ENCODE assay signal across 10 mouse cellular contexts in genomic region chr10:121129000-121129925, GRCm38 (mm10).
DNase-seq lines count a peak whose midpoint lies in the region; ATAC-seq and TF ChIP-seq lines count a peak whose summit lies in the region.
"Had no signal": no experiment of that assay in that cellular context is flagged by ENCODE, and none has a peak within 500 bp of the region (broad histone marks: within the 10 kb centered on the region; RNA-seq: fewer than 3 reads in every experiment).

No protein-coding gene starts in this region.

- H3K4me1 ChIP-seq in forebrain, embryonic 14.5 days (ENCODE audit: control insufficient read depth, insufficient read depth, low read length), result no peaks in the 10 kb centered on the region
- no peaks in the 10 kb centered on the region for H3K4me1 ChIP-seq in forebrain, embryonic 11.5 days (replicated peaks; ENCODE audit: control insufficient read depth, insufficient read depth, low read length)
- no peaks in the 10 kb centered on the region for H3K4me1 ChIP-seq in midbrain, postnatal 0 days (ENCODE audit: insufficient read depth, low read length)
- H3K4me1 ChIP-seq in midbrain, embryonic 15.5 days, result 0 out of 2 replicates have a peak, but pooled peaks cover 3% of the 10 kb centered on the region
- H3K4me1 ChIP-seq in heart, embryonic 15.5 days (replicated peaks), result 0 out of 2 replicates have a peak, but pooled peaks cover 3% of the 10 kb centered on the region
- H3K4me1 ChIP-seq: liver, embryonic 13.5 days had no signal

- H3K4me3 ChIP-seq in forebrain, embryonic 14.5 days (ENCODE audit: low read depth, low read length), result no peak overlapping the region
- no peak overlapping the region for H3K4me3 ChIP-seq in forebrain, embryonic 11.5 days (ENCODE audit: low read depth, low read length)
- no peak overlapping the region for H3K4me3 ChIP-seq in midbrain, postnatal 0 days (ENCODE audit: low read depth, low read length)
- no peak overlapping the region for H3K4me3 ChIP-seq in midbrain, embryonic 15.5 days
- H3K4me3 ChIP-seq in heart, embryonic 15.5 days, result no peak overlapping the region
- H3K4me3 ChIP-seq: liver, embryonic 13.5 days had no signal

- no peaks in the 10 kb centered on the region for H3K9me3 ChIP-seq in forebrain, embryonic 14.5 days (replicated peaks; ENCODE audit: control insufficient read depth, low read length)
- no peaks in the 10 kb centered on the region for H3K9me3 ChIP-seq in forebrain, embryonic 11.5 days (ENCODE audit: control insufficient read depth, low read length)
- no peaks in the 10 kb centered on the region for H3K9me3 ChIP-seq in midbrain, postnatal 0 days (ENCODE audit: low read length)
- H3K9me3 ChIP-seq in midbrain, embryonic 15.5 days, result no peaks in the 10 kb centered on the region
- H3K9me3 ChIP-seq in heart, embryonic 15.5 days (replicated peaks), result no peaks in the 10 kb centered on the region
- H3K9me3 ChIP-seq: liver, embryonic 13.5 days had no signal

- no peak overlapping the region for H3K27ac ChIP-seq in forebrain, embryonic 14.5 days (ENCODE audit: low read depth, low read length)
- no peak overlapping the region for H3K27ac ChIP-seq in forebrain, embryonic 11.5 days (ENCODE audit: low read depth, low read length)
- H3K27ac ChIP-seq in midbrain, postnatal 0 days (ENCODE audit: low read depth, low read length), result no peak overlapping the region
- no peak overlapping the region for H3K27ac ChIP-seq in midbrain, embryonic 15.5 days
- no peak overlapping the region for H3K27ac ChIP-seq in heart, embryonic 15.5 days
- H3K27ac ChIP-seq: liver, embryonic 13.5 days; stomach, postnatal 0 days had no signal

- no peak overlapping the region for H3K9ac ChIP-seq in forebrain, embryonic 14.5 days (ENCODE audit: low read length)
- H3K9ac ChIP-seq in forebrain, embryonic 11.5 days (ENCODE audit: low read length), result no peak overlapping the region
- H3K9ac ChIP-seq in midbrain, postnatal 0 days (replicated peaks; ENCODE audit: low read length, poor library complexity, severe bottlenecking), result no peak overlapping the region
- no peak overlapping the region for H3K9ac ChIP-seq in midbrain, embryonic 15.5 days
- no peak overlapping the region for H3K9ac ChIP-seq in heart, embryonic 15.5 days
- H3K9ac ChIP-seq: liver, embryonic 13.5 days had no signal

- no peak for ATAC-seq in forebrain, embryonic 14.5 days
- no peak for ATAC-seq in forebrain, embryonic 11.5 days (replicated peaks; ENCODE audit: low FRiP score)
- ATAC-seq in midbrain, postnatal 0 days (ENCODE audit: low FRiP score), result no peak
- no peak for ATAC-seq in midbrain, embryonic 15.5 days (replicated peaks)
- no peak for ATAC-seq in heart, embryonic 15.5 days (replicated peaks; ENCODE audit: insufficient number of reproducible peaks, insufficient read depth, low FRiP score, low read depth)
- ATAC-seq in megakaryocyte progenitor cell, adult 5-6 weeks (replicated peaks; ENCODE audit: poor library complexity), result no peak

- no peaks in the 10 kb centered on the region for H3K36me3 ChIP-seq in forebrain, embryonic 14.5 days (ENCODE audit: control insufficient read depth, insufficient read depth, low read length)
- no peaks in the 10 kb centered on the region for H3K36me3 ChIP-seq in forebrain, embryonic 11.5 days (ENCODE audit: control insufficient read depth, insufficient read depth, low read length)
- no peaks in the 10 kb centered on the region for H3K36me3 ChIP-seq in midbrain, postnatal 0 days (ENCODE audit: insufficient read depth, low read length)
- no peaks in the 10 kb centered on the region for H3K36me3 ChIP-seq in midbrain, embryonic 15.5 days (replicated peaks)
- no peaks in the 10 kb centered on the region for H3K36me3 ChIP-seq in heart, embryonic 15.5 days
- H3K36me3 ChIP-seq: liver, embryonic 13.5 days had no signal

- DNase-seq in forebrain, embryonic 14.5 days (ENCODE audit: low spot score), result peak; percentile 54
- DNase-seq in forebrain, embryonic 11.5 days (ENCODE audit: low spot score), result no peak
- peak; percentile 71 for DNase-seq in midbrain, postnatal 0 days (ENCODE audit: low spot score)
- DNase-seq in lung, postnatal 25 days (ENCODE audit: low spot score), result peak; percentile 36
- no peak for DNase-seq in thymus, postnatal 10 days (ENCODE audit: low spot score in 2 of 2)
- DNase-seq: liver, embryonic 13.5 days had no signal

- no peak overlapping the region for H3K4me2 ChIP-seq in forebrain, embryonic 14.5 days (ENCODE audit: low read length)
- no peak overlapping the region for H3K4me2 ChIP-seq in forebrain, embryonic 11.5 days (ENCODE audit: low read depth, low read length, severe bottlenecking)
- 0 out of 2 replicates have a peak overlapping the region, but pooled peaks have one; percentile 18 for H3K4me2 ChIP-seq in midbrain, postnatal 0 days (ENCODE audit: low read depth, low read length, poor library complexity, severe bottlenecking)
- H3K4me2 ChIP-seq in midbrain, embryonic 15.5 days, result no peak overlapping the region
- H3K4me2 ChIP-seq in heart, embryonic 15.5 days, result peak overlapping the region; percentile 30; the same call in 1 of the 2 replicates
- H3K4me2 ChIP-seq: liver, embryonic 13.5 days had no signal

- 47% methylated on average over 20 of the region's 20 CpGs for WGBS in forebrain, embryonic 14.5 days
- 65% methylated on average over 20 of the region's 20 CpGs for WGBS in forebrain, embryonic 11.5 days
- 53% methylated on average over 20 of the region's 20 CpGs for WGBS in midbrain, postnatal 0 days
- WGBS in midbrain, embryonic 15.5 days, result 59% methylated on average over 20 of the region's 20 CpGs
- 50% methylated on average over 20 of the region's 20 CpGs for WGBS in heart, embryonic 15.5 days

- H3K27me3 ChIP-seq in forebrain, embryonic 14.5 days (replicated peaks; ENCODE audit: control insufficient read depth, insufficient read depth, low read length), result no peaks in the 10 kb centered on the region
- no peaks in the 10 kb centered on the region for H3K27me3 ChIP-seq in forebrain, embryonic 11.5 days (ENCODE audit: control insufficient read depth, insufficient read depth, low read length)
- no peaks in the 10 kb centered on the region for H3K27me3 ChIP-seq in midbrain, postnatal 0 days (ENCODE audit: insufficient read depth, low read length)
- no peaks in the 10 kb centered on the region for H3K27me3 ChIP-seq in midbrain, embryonic 15.5 days (replicated peaks)
- H3K27me3 ChIP-seq in heart, embryonic 15.5 days, result no peaks in the 10 kb centered on the region
- H3K27me3 ChIP-seq: liver, embryonic 13.5 days had no signal

- TF ChIP-seq CTCF in midbrain, postnatal 0 days (IDR thresholded peaks at IDR 0.05), result no peak

Comparison
In these comparisons a context has a peak if more than half of its experiments do, and no peak if none do; other contexts are left out.
1. DNase-seq: peak in forebrain, embryonic 14.5 days (single experiment), midbrain, postnatal 0 days (single experiment) and lung, postnatal 25 days (single experiment); none in forebrain, embryonic 11.5 days (single experiment) and thymus, postnatal 10 days (0 of 2).
2. H3K4me2 ChIP-seq: peak in midbrain, postnatal 0 days (single experiment) and heart, embryonic 15.5 days (single experiment); none in forebrain, embryonic 14.5 days (single experiment), forebrain, embryonic 11.5 days (single experiment) and midbrain, embryonic 15.5 days (single experiment).